Mouse (Mus musculus) midbrain, embryonic 14.5 days (tissue): ENCODE measurements around the gene Setmar. TPM values are rescaled to one million over a fixed set of nuclear protein-coding genes. Genes with fewer than 3 reads are reported as not detected.
"Not testable (repeated sequence)": the region's sequence is repeated elsewhere in the genome, so short reads cannot be mapped to it uniquely, and the experiment has no call there.

ENCODE experiments used
- ATAC-seq: fragments of 200-750 bp; cut with Nextera tagmentation; 2 replicates; pipeline ENCODE4 v1.8.0; 2017; ENCODE audit warnings: moderate number of reproducible peaks, moderate library complexity; ENCODE audit not compliant: low FRiP score, low TSS enrichment
- DNase-seq: peaks from one replicate; pipeline ENCODE4 v3.0.0-alpha.2; 2015
- H3K27ac ChIP-seq: fragments of 300-500 bp; sonication (generic); replicated peaks from 2 replicates; pipeline ENCODE4 v1.5.1; 2014; ENCODE audit warnings: mild to moderate bottlenecking, low read depth, low read length, moderate library complexity
- H3K27me3 ChIP-seq: fragments of 300-500 bp; sonication (generic); 2 replicates; pipeline ENCODE4 v1.6.1; 2014; ENCODE audit warnings: low read length, control low read depth, mixed read lengths; ENCODE audit not compliant: control insufficient read depth, insufficient read depth
- H3K36me3 ChIP-seq: fragments of 300-500 bp; sonication (generic); 2 replicates; pipeline ENCODE4 v1.6.1; 2014; ENCODE audit warnings: low read length, control low read depth; ENCODE audit not compliant: control insufficient read depth, insufficient read depth
- H3K4me1 ChIP-seq: fragments of 300-500 bp; sonication (generic); 2 replicates; pipeline ENCODE4 v1.6.1; 2014; ENCODE audit warnings: mild to moderate bottlenecking, antibody characterized with exemption, low read length, control low read depth; ENCODE audit not compliant: control insufficient read depth, insufficient read depth
- H3K4me2 ChIP-seq: fragments of 300-500 bp; sonication (generic); 2 replicates; pipeline ENCODE4 v1.6.1; 2014; ENCODE audit warnings: mild to moderate bottlenecking, low read length, moderate library complexity
- H3K4me3 ChIP-seq: fragments of 300-500 bp; sonication (generic); replicated peaks from 2 replicates; pipeline ENCODE4 v1.5.1; 2014; ENCODE audit warnings: low read depth, low read length
- H3K9ac ChIP-seq: fragments of 300-500 bp; sonication (generic); replicated peaks from 2 replicates; pipeline ENCODE4 v1.6.1; 2014; ENCODE audit warnings: mild to moderate bottlenecking, low read length, moderate library complexity
- H3K9me3 ChIP-seq: fragments of 300-500 bp; sonication (generic); 2 replicates; pipeline ENCODE4 v1.6.1; 2016; ENCODE audit warnings: low read length, control low read depth, mixed read lengths; ENCODE audit not compliant: control insufficient read depth
- WGBS: fragments of 180-500 bp; shearing (Covaris S2); extraction: QIAGEN DNeasy Blood & Tissue Kit; methylation state at CpG from one replicate; pipeline ENCODE4 v1.1.7; 2014; 5-methylcytosine and 5-hydroxymethylcytosine counted together
- polyA plus RNA-seq: library from polyadenylated mRNA; unstranded; fragments of >200 nt; fragmentation: Nextera tagmentation; extraction: Ambion mirVana; gene quantifications from 2 replicates; pipeline ENCODE4 v1.2.1, GENCODE M21; 2014

Gene Setmar
- polyA plus RNA-seq: 5.5 and 8.5 TPM in 2 replicates

DNA sequence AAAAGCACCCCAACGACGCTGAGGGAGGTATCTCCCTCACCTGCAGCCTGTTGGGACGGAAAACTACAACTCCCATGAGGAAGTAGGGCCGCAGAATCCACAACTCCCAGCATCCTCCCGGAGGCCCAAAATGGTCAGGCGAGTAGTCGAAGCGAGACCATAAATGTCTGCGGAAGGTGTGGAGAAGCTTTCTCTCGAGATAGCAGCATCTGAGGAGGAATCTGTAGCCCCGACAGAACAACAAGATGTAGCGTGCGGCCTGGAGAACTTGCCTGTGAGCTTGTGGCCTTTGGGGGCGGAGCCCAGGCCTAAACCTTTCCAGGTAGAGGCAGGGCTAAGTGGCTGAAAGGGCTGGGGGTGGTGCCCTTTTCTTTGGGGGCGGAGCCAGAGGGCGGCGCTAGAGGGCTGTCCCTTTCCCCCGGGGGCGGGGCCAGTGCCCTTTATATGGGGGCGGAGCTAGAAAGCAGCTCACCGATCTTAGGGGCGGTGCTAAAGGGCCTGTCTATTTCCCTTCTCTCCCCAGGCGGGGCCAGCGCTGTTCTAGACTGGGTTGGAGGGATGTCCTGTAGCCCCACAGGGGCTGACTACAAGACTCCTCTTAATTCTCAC lies at the start of gene Setmar:
TSS of gene Setmar (plus strand) at position 128 of the 609 bp plus-strand sequence.
- DNase-seq: peak; percentile 98
- Histone ChIP-seq H3K9ac (peak within 1 kb of the TSS; percentile 63), H3K4me1 (no peaks in the 10 kb centered on the region), H3K9me3 (no peaks in the 10 kb centered on the region), H3K36me3 (no peaks in the 10 kb centered on the region), H3K27ac (peak within 1 kb of the TSS; percentile 91), H3K27me3 (no peaks in the 10 kb centered on the region), H3K4me3 (peak within 1 kb of the TSS; percentile 52), H3K4me2 (peak within 1 kb of the TSS; percentile 54)
- peak; percentile 96 for ATAC-seq
- 1% methylated on average over 24 of the region's 24 CpGs for WGBS

DNA sequence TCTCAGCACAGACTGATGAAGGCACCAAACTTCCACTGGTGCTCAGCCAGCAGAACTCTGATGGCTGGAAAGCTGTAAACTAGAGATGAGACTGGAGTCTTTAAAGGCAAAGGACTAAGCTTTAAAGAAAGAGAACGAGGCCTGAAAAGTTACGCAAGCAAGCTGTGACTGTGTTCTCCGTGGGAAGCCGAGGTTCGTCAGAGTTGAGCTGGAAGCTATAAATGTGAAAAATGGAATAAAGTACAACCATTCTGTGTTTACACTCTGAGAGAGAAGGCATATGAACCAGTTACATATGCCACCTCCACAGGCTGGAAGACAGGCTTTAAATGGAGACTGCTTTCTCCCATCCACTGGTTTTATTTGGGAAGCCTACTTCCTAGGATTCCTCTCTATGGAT lies 43.2 kb upstream of the Setmar start:
- 92% methylated on average over 5 of the region's 5 CpGs for WGBS
- H3K27me3 ChIP-seq: no peaks in the 10 kb centered on the region
- no peak overlapping the region for H3K4me2 ChIP-seq
- no peak overlapping the region for H3K9ac ChIP-seq
- no peak for DNase-seq
- H3K4me3 ChIP-seq: no peak overlapping the region
- no peaks in the 10 kb centered on the region for H3K36me3 ChIP-seq
- H3K9me3 ChIP-seq: no peaks in the 10 kb centered on the region
- H3K27ac ChIP-seq: no peak overlapping the region
- no peaks in the 10 kb centered on the region for H3K4me1 ChIP-seq
- ATAC-seq: no peak

DNA sequence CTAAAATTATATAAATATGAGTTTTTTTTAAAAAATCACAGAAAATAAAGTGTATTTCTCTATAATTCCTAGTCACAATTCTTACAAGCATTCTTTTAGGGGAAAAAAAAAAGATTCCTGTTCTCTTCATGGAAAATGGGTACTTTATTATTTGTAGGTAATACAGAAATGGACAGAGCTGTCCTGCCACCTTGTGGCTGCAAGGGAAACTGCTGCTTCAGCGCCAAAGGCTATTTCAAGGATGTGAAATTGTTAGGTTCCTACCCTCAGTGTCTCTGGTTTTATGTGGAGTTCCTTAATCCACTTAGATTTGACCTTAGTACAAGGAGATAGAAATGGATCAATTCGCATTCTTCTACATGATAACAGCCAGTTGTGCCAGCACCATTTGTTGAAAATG lies 9.8 kb upstream of the Setmar start:
- not testable (repeated sequence) for H3K27ac ChIP-seq, H3K27me3 ChIP-seq, H3K4me2 ChIP-seq, H3K36me3 ChIP-seq, H3K9me3 ChIP-seq, H3K9ac ChIP-seq, ATAC-seq, H3K4me3 ChIP-seq, H3K4me1 ChIP-seq
- DNase-seq: peak; percentile 85
- under 1% methylated on average over 2 of the region's 2 CpGs for WGBS

DNA sequence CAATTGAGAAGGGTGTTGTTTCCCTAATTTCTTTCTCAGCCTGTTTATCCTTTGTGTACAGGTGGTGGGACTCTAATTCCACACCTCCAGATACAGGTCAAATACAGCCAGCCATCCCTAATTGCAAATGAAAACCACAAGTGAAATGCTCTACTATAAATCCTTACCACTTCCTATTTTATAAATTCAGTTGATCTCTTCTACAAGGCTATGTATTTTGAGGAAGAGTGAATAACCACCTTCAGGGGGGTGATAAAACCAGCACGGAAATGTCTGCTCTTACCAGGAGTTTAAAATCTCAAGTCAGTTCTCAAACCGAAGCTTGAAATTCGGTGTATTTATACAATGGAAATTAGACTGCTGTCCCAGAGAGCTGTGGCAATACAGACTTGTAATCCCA lies 8.9 kb upstream of the Setmar start:
- Histone ChIP-seq H3K9ac (no peak overlapping the region), H3K36me3 (no peaks in the 10 kb centered on the region), H3K4me3 (no peak overlapping the region), H3K4me2 (no peak overlapping the region), H3K27me3 (no peaks in the 10 kb centered on the region), H3K27ac (no peak overlapping the region), H3K9me3 (no peaks in the 10 kb centered on the region), H3K4me1 (no peaks in the 10 kb centered on the region)
- ATAC-seq (no peak), DNase-seq (no peak)
- WGBS: 85% methylated on average over 3 of the region's 3 CpGs

DNA sequence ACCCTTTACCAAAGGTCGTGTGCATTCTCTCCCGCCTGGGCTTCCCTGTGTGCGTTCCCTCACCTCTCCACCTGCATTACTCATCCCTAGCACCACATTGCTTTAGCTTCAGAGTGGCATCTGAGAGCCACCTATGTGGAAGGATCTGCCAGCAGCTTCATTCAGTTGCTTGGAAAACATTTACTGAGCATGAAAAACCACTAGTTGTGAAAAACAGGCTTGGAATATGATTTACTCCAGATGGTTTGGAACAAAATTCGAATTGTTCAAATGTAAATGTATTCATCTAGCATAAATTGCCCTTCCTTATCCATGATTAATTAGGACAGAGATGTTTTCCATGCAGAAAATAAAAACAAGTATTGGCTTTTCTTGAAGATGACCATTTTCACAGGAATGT lies 7.5 kb upstream of the Setmar start:
- no peak for ATAC-seq
- no peak for DNase-seq

DNA sequence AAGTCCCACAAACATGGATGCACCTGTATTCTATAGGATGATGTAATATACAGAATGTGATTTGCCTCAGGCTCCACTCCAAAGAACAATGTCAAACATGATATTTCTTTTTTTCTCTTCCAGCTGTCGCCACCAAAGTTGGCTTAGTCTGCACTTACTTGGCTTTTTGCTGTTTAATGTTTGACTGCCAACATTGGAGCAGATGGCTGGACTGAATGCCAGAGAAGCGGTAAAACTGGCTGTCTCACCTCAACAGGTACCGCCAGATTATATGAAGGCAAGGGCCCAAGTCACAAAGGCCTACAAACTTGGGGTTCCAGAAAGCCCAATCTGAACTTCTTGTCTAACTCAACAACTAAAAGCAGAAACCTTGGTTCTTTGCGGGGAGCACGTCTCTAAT lies 6.8 kb upstream of the Setmar start:
- H3K4me3 ChIP-seq: no peak overlapping the region
- no peak overlapping the region for H3K9ac ChIP-seq
- H3K4me2 ChIP-seq: no peak overlapping the region
- H3K27me3 ChIP-seq: no peaks in the 10 kb centered on the region
- H3K4me1 ChIP-seq: no peaks in the 10 kb centered on the region
- H3K27ac ChIP-seq: no peak overlapping the region
- 90% methylated on average over 5 of the region's 5 CpGs for WGBS
- DNase-seq (no peak), ATAC-seq (no peak)
- no peaks in the 10 kb centered on the region for H3K36me3 ChIP-seq
- no peaks in the 10 kb centered on the region for H3K9me3 ChIP-seq

More for the DNA sequence above, 7.5 kb upstream of the Setmar start:
- H3K4me3 ChIP-seq: no peak overlapping the region
- H3K36me3 ChIP-seq: no peaks in the 10 kb centered on the region
- H3K4me2 ChIP-seq: no peak overlapping the region
- no peaks in the 10 kb centered on the region for H3K27me3 ChIP-seq
- no peaks in the 10 kb centered on the region for H3K9me3 ChIP-seq
- no peaks in the 10 kb centered on the region for H3K4me1 ChIP-seq
- H3K27ac ChIP-seq: no peak overlapping the region
- 66% methylated on average over 4 of the region's 4 CpGs for WGBS
- no peak overlapping the region for H3K9ac ChIP-seq

DNA sequence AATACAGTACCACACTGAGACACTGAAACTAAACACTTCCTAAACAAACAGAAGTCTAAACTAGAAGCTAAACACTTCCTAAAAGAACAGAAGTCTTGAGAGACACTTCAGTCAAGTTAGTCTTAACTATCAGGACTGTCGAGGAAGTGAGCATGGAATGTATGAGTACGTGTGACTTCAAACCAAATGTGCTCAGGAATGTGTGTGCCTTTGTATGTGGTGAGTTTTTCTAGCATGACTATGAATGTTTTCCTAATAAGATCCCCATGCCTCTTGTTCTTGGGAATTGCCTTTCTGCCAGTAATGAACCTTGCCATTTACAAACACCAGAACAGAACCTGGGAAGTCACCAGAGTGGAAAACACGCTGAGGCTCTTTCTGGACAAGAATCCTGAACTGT lies 3.7 kb upstream of the Setmar start:
- no peak overlapping the region for H3K27ac ChIP-seq

DNA sequence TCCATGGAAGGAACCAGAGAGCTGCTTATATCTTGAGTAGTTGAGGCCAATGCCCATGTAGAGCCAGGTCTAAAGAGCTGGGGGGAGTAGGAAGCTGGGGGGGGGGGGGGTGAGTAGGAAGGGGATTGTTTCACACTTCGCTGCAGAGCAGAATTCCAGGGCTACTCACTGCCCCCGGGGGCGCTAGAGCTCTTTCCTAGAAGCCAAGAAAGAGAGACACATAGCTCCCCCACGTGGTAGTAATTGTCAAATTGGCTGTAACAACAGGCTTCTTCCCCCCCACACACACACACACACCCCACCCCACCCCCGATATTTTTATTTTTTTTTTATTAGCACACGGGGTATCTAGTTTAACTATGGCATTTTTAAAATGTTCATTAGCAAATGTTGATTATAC lies 738 bp downstream of the Setmar start:
- Histone ChIP-seq H3K9me3 (no peaks in the 10 kb centered on the region), H3K36me3 (no peaks in the 10 kb centered on the region), H3K4me3 (peak overlapping the region; percentile 52), H3K4me2 (peak overlapping the region; percentile 54), H3K4me1 (no peaks in the 10 kb centered on the region), H3K27ac (peak overlapping the region; percentile 91), H3K27me3 (no peaks in the 10 kb centered on the region), H3K9ac (peak overlapping the region; percentile 63)
- WGBS: 6% methylated on average over 6 of the region's 6 CpGs
- DNase-seq: peak; percentile 93
- ATAC-seq: no peak

More for the DNA sequence above, 3.7 kb upstream of the Setmar start:
- no peak overlapping the region for H3K9ac ChIP-seq
- DNase-seq: no peak
- H3K4me1 ChIP-seq: no peaks in the 10 kb centered on the region
- no peak overlapping the region for H3K4me2 ChIP-seq
- ATAC-seq: no peak
- H3K27me3 ChIP-seq: no peaks in the 10 kb centered on the region
- no peaks in the 10 kb centered on the region for H3K9me3 ChIP-seq
- H3K4me3 ChIP-seq: no peak overlapping the region
- 78% methylated on average over 3 of the region's 3 CpGs for WGBS
- H3K36me3 ChIP-seq: no peaks in the 10 kb centered on the region

DNA sequence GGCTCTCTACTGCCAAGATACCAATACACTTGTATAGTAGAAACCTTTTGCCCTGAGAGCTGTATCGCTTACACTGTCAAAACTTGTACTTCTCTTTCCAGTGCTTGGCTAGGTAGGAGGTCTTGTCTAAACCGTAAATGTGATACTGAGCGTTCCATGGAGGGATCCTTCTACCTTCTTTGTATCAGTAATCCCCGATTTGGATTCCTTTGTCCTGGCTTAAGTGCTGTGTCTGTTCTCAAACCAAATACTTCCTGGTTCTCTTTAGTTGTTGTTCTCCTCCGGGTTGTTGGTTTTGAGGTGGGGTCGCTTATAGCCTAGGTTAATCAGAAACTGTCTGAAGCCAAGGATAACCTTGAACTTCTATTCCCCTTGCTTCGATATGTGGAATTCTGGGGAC lies 6.1 kb downstream of the Setmar start:
- DNase-seq: no peak

More for the DNA sequence above, 6.1 kb downstream of the Setmar start:
- 89% methylated on average over 7 of the region's 7 CpGs for WGBS
- no peak overlapping the region for H3K27ac ChIP-seq
- no peak for ATAC-seq
- no peak overlapping the region for H3K4me2 ChIP-seq
- peaks cover 5% of the 10 kb centered on the region; the same call in 1 of the 2 replicates for H3K9me3 ChIP-seq
- H3K9ac ChIP-seq: no peak overlapping the region
- H3K4me3 ChIP-seq: no peak overlapping the region
- peaks cover 5% of the 10 kb centered on the region; the same call in 1 of the 2 replicates for H3K36me3 ChIP-seq
- no peaks in the 10 kb centered on the region for H3K4me1 ChIP-seq
- H3K27me3 ChIP-seq: no peaks in the 10 kb centered on the region
